Mouse (Mus musculus) neural tube, embryonic 15.5 days (tissue): Measurements from ENCODE around the gene Gpr153. TPM values are rescaled to one million over a fixed set of nuclear protein-coding genes. Genes with fewer than 3 reads are reported as not detected.

Experiments
- ATAC-seq: fragments of 200-750 bp; cut with Nextera tagmentation; 2 replicates; pipeline ENCODE4 v1.8.0; 2017; ENCODE audit warnings: mild to moderate bottlenecking, moderate TSS enrichment, moderate library complexity; ENCODE audit not compliant: low FRiP score
- H3K27ac ChIP-seq: fragments of 300-500 bp; sonication (generic); replicated peaks from 2 replicates; pipeline ENCODE4 v1.5.1; 2015; ENCODE audit warnings: mild to moderate bottlenecking, inconsistent platforms
- H3K27me3 ChIP-seq: fragments of 300-500 bp; sonication (generic); replicated peaks from 2 replicates; pipeline ENCODE4 v1.6.1; 2015; ENCODE audit warnings: inconsistent platforms
- H3K36me3 ChIP-seq: fragments of 300-500 bp; sonication (generic); 2 replicates; pipeline ENCODE4 v1.6.1; 2015; ENCODE audit warnings: inconsistent platforms
- H3K4me1 ChIP-seq: fragments of 300-500 bp; sonication (generic); 2 replicates; pipeline ENCODE4 v1.6.1; 2015; ENCODE audit warnings: inconsistent platforms
- H3K4me2 ChIP-seq: fragments of 300-500 bp; sonication (generic); 2 replicates; pipeline ENCODE4 v1.6.1; 2015; ENCODE audit warnings: inconsistent platforms, mild to moderate bottlenecking, moderate library complexity
- H3K4me3 ChIP-seq: fragments of 300-500 bp; sonication (generic); replicated peaks from 2 replicates; pipeline ENCODE4 v1.5.1; 2015; ENCODE audit warnings: mild to moderate bottlenecking, inconsistent platforms
- H3K9ac ChIP-seq: fragments of 300-500 bp; sonication (generic); replicated peaks from 2 replicates; pipeline ENCODE4 v1.6.1; 2015; ENCODE audit warnings: mild to moderate bottlenecking, inconsistent platforms
- H3K9me3 ChIP-seq: fragments of 300-500 bp; sonication (generic); replicated peaks from 2 replicates; pipeline ENCODE4 v1.6.1; 2016; ENCODE audit warnings: inconsistent platforms
- WGBS: fragments of 180-500 bp; shearing (Covaris S2); methylation state at CpG from one replicate; pipeline ENCODE4 v1.1.7; 2015; ENCODE audit warnings: mixed read lengths; 5-methylcytosine and 5-hydroxymethylcytosine counted together
- polyA plus RNA-seq: library from polyadenylated mRNA; unstranded; fragments of >200 nt; fragmentation: Nextera tagmentation; extraction: Ambion mirVana; gene quantifications from 2 replicates; pipeline ENCODE4 v1.2.1, GENCODE M21; 2015

Gene Gpr153
- polyA plus RNA-seq, 1 experiment from 2014 or later, result 20.8 TPM

DNA sequence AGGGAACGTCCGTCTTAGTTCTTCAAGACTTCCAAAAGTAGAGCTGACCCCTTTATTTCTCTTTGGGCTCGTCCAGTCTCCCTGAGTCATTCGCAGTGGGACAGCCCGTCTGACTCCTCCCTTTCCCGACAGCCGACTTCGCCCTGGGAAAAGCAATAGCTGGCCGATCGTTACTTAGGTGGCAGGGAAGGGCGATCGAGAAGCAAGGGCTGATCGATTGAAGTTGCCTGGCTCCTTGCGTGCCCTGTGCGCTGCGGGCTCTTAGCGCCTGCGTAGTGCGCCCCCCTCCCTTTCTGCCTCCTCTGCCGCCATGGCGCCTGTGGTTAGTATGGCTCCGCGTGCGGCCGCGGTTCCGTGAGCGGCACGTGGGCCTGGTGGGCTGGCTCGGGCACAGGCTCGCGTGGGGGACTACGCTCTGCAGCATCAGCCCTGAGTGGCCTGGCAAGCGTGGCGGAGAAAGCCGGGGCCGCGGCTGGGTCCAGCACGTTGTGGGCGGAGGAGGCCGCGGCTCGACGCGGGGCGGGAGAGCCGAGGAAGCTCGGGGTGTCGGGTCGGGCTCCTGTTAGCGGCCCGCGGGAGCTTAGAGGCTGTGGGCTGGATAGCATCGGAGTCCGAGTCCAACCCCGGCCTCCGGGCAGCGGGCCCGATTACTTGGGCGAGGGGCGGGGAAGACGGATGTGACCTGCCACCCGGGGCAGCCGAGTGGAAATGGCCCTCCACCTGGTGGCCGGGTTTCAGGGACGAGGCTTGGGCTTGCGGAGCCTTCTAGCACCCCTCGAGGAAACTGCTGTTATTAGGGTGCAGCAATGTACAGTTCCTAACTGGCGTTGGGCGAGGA, 51.8 kb downstream of the Gpr153 start, which contains the start of gene Rpl22:
Gene Rpl22 (plus strand): TSS at position 169 of the 838 bp plus-strand sequence.
- Histone ChIP-seq H3K27ac (peak within 1 kb of the TSS; percentile 84), H3K9me3 (no peaks in the 10 kb centered on the region), H3K9ac (peak within 1 kb of the TSS; percentile 99), H3K4me2 (peak within 1 kb of the TSS; percentile 79), H3K36me3 (peaks cover 23% of the 10 kb centered on the region), H3K4me3 (peak within 1 kb of the TSS; percentile 100), H3K27me3 (no peaks in the 10 kb centered on the region), H3K4me1 (peaks cover 20% of the 10 kb centered on the region)
- peak; percentile 95 for ATAC-seq
- WGBS, result under 1% methylated on average over 70 of the region's 70 CpGs

DNA sequence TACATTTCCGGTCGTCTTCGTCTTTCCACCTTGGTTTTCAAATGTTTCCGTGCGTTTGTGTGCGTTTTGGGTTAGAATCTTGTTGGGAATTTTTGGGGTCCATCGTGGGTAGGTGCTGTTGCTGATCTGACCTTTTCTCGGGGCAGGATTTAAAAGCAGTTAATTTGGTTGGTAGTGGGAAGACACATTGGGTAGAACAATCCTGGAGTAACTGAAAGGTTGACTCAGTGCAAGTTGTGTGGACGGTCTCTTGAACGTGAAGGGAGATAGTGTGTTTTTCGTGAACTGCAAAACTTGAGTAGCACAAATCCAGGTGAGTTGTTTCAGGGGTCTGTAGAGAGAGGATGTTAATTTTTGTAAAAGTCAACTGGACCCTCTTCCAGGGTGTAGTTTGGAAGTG, 52.5 kb downstream of the Gpr153 start:
- Histone ChIP-seq H3K9ac (peak overlapping the region; percentile 99), H3K27ac (no peak overlapping the region), H3K4me1 (peaks cover 20% of the 10 kb centered on the region), H3K27me3 (no peaks in the 10 kb centered on the region), H3K9me3 (no peaks in the 10 kb centered on the region), H3K4me2 (peak overlapping the region; percentile 79), H3K4me3 (peak overlapping the region; percentile 100), H3K36me3 (peaks cover 30% of the 10 kb centered on the region)
- no peak for ATAC-seq
- 2% methylated on average over 11 of the region's 11 CpGs for WGBS

DNA sequence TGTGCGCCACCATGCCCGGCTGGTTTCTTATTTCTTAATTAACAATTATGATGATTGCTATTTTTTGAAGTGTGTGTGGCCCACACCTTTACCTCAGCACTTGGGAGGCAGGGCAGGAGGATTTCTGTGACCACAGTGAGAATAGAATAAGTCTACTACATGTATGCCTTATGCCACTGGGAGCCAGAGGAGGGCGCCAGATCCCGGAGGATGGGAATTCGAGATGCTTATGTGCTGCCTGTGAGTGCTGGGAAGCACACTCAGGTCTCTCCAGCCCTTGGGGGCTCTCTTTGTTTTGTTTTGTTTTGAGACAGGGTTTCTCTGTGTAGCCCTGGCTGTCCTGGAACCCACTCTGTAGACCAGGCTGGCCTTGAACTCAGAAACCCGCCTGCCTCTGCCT, 54.7 kb downstream of the Gpr153 start:
- Histone ChIP-seq H3K9ac (no peak overlapping the region), H3K27me3 (no peaks in the 10 kb centered on the region), H3K27ac (no peak overlapping the region), H3K36me3 (peaks cover 49% of the 10 kb centered on the region), H3K4me3 (no peak overlapping the region), H3K4me1 (peaks cover 25% of the 10 kb centered on the region), H3K4me2 (no peak overlapping the region), H3K9me3 (no peaks in the 10 kb centered on the region)
- WGBS, result 80% methylated on average over 6 of the region's 6 CpGs
- ATAC-seq, result no peak

DNA sequence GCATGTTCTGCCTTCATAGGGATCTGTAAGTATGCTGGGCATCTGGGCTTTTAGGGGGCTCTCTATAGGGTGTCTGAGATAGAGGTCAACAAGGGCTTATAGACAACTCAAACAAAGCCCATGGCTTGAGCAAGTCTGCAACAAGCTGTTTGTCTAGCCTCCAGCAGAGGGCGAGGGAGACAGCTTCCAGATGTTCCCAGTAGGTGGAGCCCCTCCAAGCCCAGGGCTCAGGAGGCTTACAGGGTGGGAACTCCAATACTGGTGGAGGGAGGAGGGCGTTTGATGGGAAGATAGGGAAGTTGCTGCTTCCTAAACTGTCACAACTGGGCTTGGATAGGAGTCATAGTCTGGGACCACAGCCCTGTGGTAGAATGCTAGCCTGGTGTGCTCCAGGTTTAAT, 58.9 kb downstream of the Gpr153 start:
- peaks cover 8% of the 10 kb centered on the region; the same call in 1 of the 2 replicates for H3K4me1 ChIP-seq
- no peaks in the 10 kb centered on the region for H3K27me3 ChIP-seq
- no peak overlapping the region for H3K4me3 ChIP-seq
- H3K9ac ChIP-seq, result no peak overlapping the region
- peaks cover 70% of the 10 kb centered on the region for H3K36me3 ChIP-seq
- 39% methylated on average over 2 of the region's 2 CpGs for whole genome bisulfite sequencing
- peak; percentile 62 for ATAC-seq
- no peak overlapping the region for H3K27ac ChIP-seq
- no peak overlapping the region for H3K4me2 ChIP-seq
- no peaks in the 10 kb centered on the region for H3K9me3 ChIP-seq

DNA sequence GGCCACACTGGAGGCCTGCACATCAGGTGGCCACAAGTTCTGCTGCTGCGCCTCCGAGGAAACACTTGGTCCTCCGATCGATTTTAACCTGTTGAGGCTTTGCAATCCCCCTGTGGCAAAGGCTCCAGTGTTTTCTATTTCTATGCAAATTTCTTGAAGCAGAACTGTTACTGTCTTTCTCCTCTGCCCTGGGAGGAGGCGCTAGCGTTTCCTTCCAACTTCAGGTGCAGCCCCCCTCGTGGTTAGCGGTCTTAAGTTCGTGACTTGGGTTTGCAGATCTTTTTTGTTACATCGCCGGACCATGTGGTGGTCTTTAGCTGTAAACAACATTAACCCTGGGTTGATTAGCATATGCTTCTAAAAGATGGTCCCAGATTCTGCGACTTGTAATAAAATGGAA, 59.6 kb downstream of the Gpr153 start:
- ATAC-seq, result no peak
- peaks cover 69% of the 10 kb centered on the region for H3K36me3 ChIP-seq
- WGBS, result 89% methylated on average over 12 of the region's 12 CpGs
- peaks cover 11% of the 10 kb centered on the region for H3K4me1 ChIP-seq
- no peaks in the 10 kb centered on the region for H3K9me3 ChIP-seq
- no peaks in the 10 kb centered on the region for H3K27me3 ChIP-seq
- H3K9ac ChIP-seq, result no peak overlapping the region
- H3K27ac ChIP-seq, result no peak overlapping the region
- no peak overlapping the region for H3K4me3 ChIP-seq
- H3K4me2 ChIP-seq, result no peak overlapping the region

Other genes starting within 250 kb of the Gpr153 start
- 15.9 and 16.4 TPM in 2 replicates for gene Zbtb48, start 246.6 kb upstream of the Gpr153 start, polyA plus RNA-seq
- 2.1 and 2.2 TPM in 2 replicates for gene Tas1r1, start 235.7 kb upstream of the Gpr153 start, polyA plus RNA-seq
- 26.0 and 26.4 TPM in 2 replicates for gene Nol9, start 234.9 kb upstream of the Gpr153 start, polyA plus RNA-seq
- gene Plekhg5, start 201.7 kb upstream of the Gpr153 start, polyA plus RNA-seq, result 13.5 and 13.6 TPM in 2 replicates
- 1.2 and 2.4 TPM in 2 replicates for gene Tnfrsf25, start 158.3 kb upstream of the Gpr153 start, polyA plus RNA-seq
- gene Espn, start 121.9 kb upstream of the Gpr153 start, polyA plus RNA-seq, result 0.31 and 3.3 TPM in 2 replicates
- gene Hes2, start 115.4 kb upstream of the Gpr153 start, polyA plus RNA-seq, result not detected in 2 replicates
- gene Acot7, start 96.1 kb upstream of the Gpr153 start, polyA plus RNA-seq, result 402 and 456 TPM in 2 replicates
- 0.19 and 0.29 TPM in 2 replicates for gene Hes3, start 17.4 kb downstream of the Gpr153 start, polyA plus RNA-seq
- gene Icmt, start 23.0 kb downstream of the Gpr153 start, polyA plus RNA-seq, result 20.0 and 21.1 TPM in 2 replicates
- 7.8 and 12.4 TPM in 2 replicates for gene Rnf207, start 44.8 kb downstream of the Gpr153 start, polyA plus RNA-seq
- gene Rpl22, start 51.5 kb downstream of the Gpr153 start, polyA plus RNA-seq, result 148 and 190 TPM in 2 replicates
- 46.3 and 53.7 TPM in 2 replicates for gene Chd5, start 64.4 kb downstream of the Gpr153 start, polyA plus RNA-seq
- 4.9 and 5.4 TPM in 2 replicates for gene Nphp4, start 202.5 kb downstream of the Gpr153 start, polyA plus RNA-seq
- gene Kcnab2, start 203.6 kb downstream of the Gpr153 start, polyA plus RNA-seq, result 37.1 and 50.5 TPM in 2 replicates